Mouse (Mus musculus): ENCODE data around the gene Usp46.

Gene Usp46

DNA sequence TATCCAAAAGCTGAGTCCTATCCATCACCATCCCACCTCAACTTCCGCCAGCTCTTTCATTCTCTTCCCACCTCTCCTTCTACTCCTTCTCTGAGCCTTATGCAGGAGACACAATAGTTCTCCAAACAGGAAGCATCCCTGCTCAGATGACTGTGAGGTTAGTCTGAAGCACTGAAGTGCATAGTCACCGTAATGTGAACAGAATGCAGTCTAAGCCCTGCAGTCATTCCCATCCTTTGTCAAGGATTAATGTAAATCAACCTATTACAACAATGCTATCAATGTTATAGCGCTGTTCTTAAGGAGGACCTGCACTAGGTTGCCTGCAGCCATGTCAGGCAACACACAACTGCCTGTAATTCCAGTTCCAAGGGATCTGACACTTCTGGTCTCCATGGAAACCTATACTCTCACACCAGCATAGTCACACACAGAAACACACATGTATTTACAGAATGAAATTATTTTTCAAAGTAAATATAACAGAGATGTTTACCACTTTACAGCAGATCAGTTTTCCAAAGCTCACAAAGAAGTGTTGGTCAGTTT, 115.1 kb downstream of the Usp46 start:
- DNase-seq (ENCODE audit: low spot score), result no peak

DNA sequence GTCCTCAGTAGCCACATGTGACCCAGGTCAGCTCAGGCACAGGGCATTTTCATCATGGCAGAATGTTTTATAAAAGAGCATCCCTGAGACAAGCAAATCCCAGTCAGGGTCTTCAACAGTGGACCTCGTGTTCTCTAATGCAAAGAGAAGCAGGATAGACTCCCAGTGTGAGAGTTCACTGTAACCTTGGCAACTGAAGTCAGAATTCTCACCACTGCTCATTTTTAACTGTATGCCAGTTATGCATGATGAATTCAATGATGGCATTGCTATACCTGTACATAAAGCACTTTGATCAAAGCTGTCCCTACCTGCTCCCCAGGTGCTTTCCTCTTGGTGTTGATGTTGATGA, 116.6 kb downstream of the Usp46 start:
- no peak for DNase-seq (ENCODE audit: low spot score)

DNA sequence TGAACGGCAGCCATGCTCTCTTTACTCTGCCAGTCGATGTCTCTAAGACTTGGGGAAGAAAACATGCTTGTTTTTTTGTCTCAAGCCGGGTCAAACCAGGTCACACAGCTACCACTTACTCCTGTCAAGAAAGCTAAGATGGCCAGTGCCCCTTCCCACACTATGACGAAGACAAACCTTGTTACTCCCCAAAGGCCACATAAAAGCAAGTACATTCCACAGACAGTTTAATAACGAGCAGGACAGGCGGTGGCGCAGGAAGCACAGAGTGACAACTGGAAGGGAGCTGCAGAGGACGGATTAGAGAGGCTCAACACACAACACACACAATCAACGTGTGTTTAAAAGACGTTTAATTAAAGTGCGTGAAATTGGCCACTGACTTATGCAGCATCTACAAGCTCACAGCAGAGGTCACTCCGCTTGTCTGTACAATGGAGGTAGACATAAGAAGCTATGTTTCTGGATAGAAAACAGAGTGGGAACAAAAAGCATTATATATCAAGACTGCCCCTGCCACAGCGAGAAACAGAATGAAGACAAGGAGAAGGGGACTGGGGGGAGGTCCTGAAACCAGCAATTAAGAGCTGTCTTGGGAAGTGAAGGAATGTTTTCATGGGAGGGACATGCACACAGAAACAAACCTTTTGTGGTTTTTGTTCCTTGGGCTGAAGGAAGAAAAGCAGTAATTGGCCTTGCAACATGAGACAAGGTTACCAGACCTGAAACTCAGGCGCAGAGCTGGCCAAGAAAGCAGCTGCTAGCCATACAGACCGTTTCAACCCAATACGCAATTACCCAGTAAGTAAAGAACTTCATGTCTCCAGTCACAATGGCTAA, 117.2 kb downstream of the Usp46 start:
- no peak for DNase-seq (ENCODE audit: low spot score)
